Mouse (Mus musculus): ENCODE measurements at regions not wholly inside any gene's neighbourhood (a gene's known extent, or its start where the extent isn't known, plus 50 kb on each side); places are given as distances from the start of the nearest gene placed in this dataset.

- peak overlapping the region; percentile 84 for H3K27ac ChIP-seq
Measured at GRCm38 (mm10) chr19:21166465-21166860, 105.6 kb upstream of the Zfand5 start.

GRCm38 (mm10) chr19:21165763-21166464, 106.2 kb upstream of the Zfand5 start:
- Histone ChIP-seq H3K4me1 (replicated peaks) (peaks cover 46% of the 10 kb centered on the region), H3K9me3 (no peaks in the 10 kb centered on the region), H3K27me3 (ENCODE audit: insufficient read depth, poor library complexity, severe bottlenecking) (no peaks in the 10 kb centered on the region), H3K4me3 (peak overlapping the region; percentile 7; the same call in 1 of the 2 replicates), H3K27ac (peak overlapping the region; percentile 84), H3K36me3 (no peaks in the 10 kb centered on the region)
- DNase-seq (ENCODE audit: low spot score) = peak; percentile 41
- WGBS = 16% methylated on average over 10 of the region's 10 CpGs

More at GRCm38 (mm10) chr19:21166465-21166860, 105.6 kb upstream of the Zfand5 start:
- Histone ChIP-seq H3K36me3 (no peaks in the 10 kb centered on the region), H3K4me1 (replicated peaks) (peaks cover 40% of the 10 kb centered on the region), H3K9me3 (no peaks in the 10 kb centered on the region), H3K4me3 (no peak overlapping the region), H3K27me3 (ENCODE audit: insufficient read depth, poor library complexity, severe bottlenecking) (no peaks in the 10 kb centered on the region)
- WGBS = 49% methylated on average over 5 of the region's 5 CpGs
- DNase-seq (ENCODE audit: low spot score) = no peak

- 86% methylated on average over 2 of the region's 2 CpGs for WGBS
- H3K4me1 ChIP-seq (replicated peaks) = peaks cover 60% of the 10 kb centered on the region
Measured at GRCm38 (mm10) chr19:21163978-21164377, 108.1 kb upstream of the Zfand5 start.

GRCm38 (mm10) chr19:21160946-21161345, 111.1 kb upstream of the Zfand5 start:
- Histone ChIP-seq H3K9me3 (no peaks in the 10 kb centered on the region), H3K27ac (peak overlapping the region; percentile 75), H3K27me3 (ENCODE audit: insufficient read depth, poor library complexity, severe bottlenecking) (no peaks in the 10 kb centered on the region), H3K36me3 (no peaks in the 10 kb centered on the region), H3K4me3 (no peak overlapping the region), H3K4me1 (replicated peaks) (peaks cover 36% of the 10 kb centered on the region)
- WGBS = 3% methylated on average over 4 of the region's 4 CpGs
- peak; percentile 78 for DNase-seq (ENCODE audit: low spot score)

More at GRCm38 (mm10) chr19:21163978-21164377, 108.1 kb upstream of the Zfand5 start:
- Histone ChIP-seq H3K4me3 (no peak overlapping the region), H3K36me3 (no peaks in the 10 kb centered on the region), H3K27me3 (ENCODE audit: insufficient read depth, poor library complexity, severe bottlenecking) (no peaks in the 10 kb centered on the region), H3K27ac (no peak overlapping the region), H3K9me3 (no peaks in the 10 kb centered on the region)
- DNase-seq (ENCODE audit: low spot score) = no peak

- Histone ChIP-seq H3K27ac (peak overlapping the region; percentile 46; the same call in 1 of the 2 replicates), H3K4me3 (no peak overlapping the region), H3K36me3 (no peaks in the 10 kb centered on the region), H3K9me3 (no peaks in the 10 kb centered on the region), H3K4me1 (replicated peaks) (peaks cover 21% of the 10 kb centered on the region), H3K27me3 (ENCODE audit: insufficient read depth, poor library complexity, severe bottlenecking) (no peaks in the 10 kb centered on the region)
- DNase-seq (ENCODE audit: low spot score) = no peak
- WGBS = 67% methylated on average over 8 of the region's 8 CpGs
Measured at GRCm38 (mm10) chr19:21159189-21160137, 112.6 kb upstream of the Zfand5 start.

- peaks cover 19% of the 10 kb centered on the region for H3K4me1 ChIP-seq (replicated peaks)
- H3K9me3 ChIP-seq = no peaks in the 10 kb centered on the region
- no peak for DNase-seq (ENCODE audit: low spot score)
- no peaks in the 10 kb centered on the region for H3K36me3 ChIP-seq
- no peak overlapping the region for H3K4me3 ChIP-seq
- 58% methylated on average over 1 of the region's 1 CpGs for WGBS
- no peaks in the 10 kb centered on the region for H3K27me3 ChIP-seq (ENCODE audit: insufficient read depth, poor library complexity, severe bottlenecking)
- no peak overlapping the region for H3K27ac ChIP-seq
Measured at GRCm38 (mm10) chr19:21154162-21154561, 117.9 kb upstream of the Zfand5 start.

- H3K27me3 ChIP-seq (ENCODE audit: insufficient read depth, poor library complexity, severe bottlenecking) = no peaks in the 10 kb centered on the region
- peak; percentile 31 for DNase-seq (ENCODE audit: low spot score)
- H3K27ac ChIP-seq = peak overlapping the region; percentile 35; the same call in 1 of the 2 replicates
- H3K4me3 ChIP-seq = no peak overlapping the region
- peaks cover 19% of the 10 kb centered on the region for H3K4me1 ChIP-seq (replicated peaks)
- no peaks in the 10 kb centered on the region for H3K36me3 ChIP-seq
- H3K9me3 ChIP-seq = no peaks in the 10 kb centered on the region
- WGBS = 30% methylated on average over 3 of the region's 3 CpGs
Measured at GRCm38 (mm10) chr19:21152027-21152426, 120.1 kb upstream of the Zfand5 start.

GRCm38 (mm10) chr19:21150849-21151248, 121.2 kb upstream of the Zfand5 start:
- DNase-seq (ENCODE audit: low spot score) = no peak
- no peaks in the 10 kb centered on the region for H3K9me3 ChIP-seq
- no peaks in the 10 kb centered on the region for H3K36me3 ChIP-seq
- H3K4me1 ChIP-seq (replicated peaks) = peaks cover 19% of the 10 kb centered on the region
- H3K27ac ChIP-seq = 0 out of 2 replicates have a peak overlapping the region, but pooled peaks have one; percentile 30
- 78% methylated on average over 3 of the region's 3 CpGs for WGBS
- H3K27me3 ChIP-seq (ENCODE audit: insufficient read depth, poor library complexity, severe bottlenecking) = no peaks in the 10 kb centered on the region
- no peak overlapping the region for H3K4me3 ChIP-seq

GRCm38 (mm10) chr19:21150241-21150640, 121.8 kb upstream of the Zfand5 start:
- WGBS = 92% methylated on average over 1 of the region's 1 CpGs
- H3K4me3 ChIP-seq = no peak overlapping the region
- no peaks in the 10 kb centered on the region for H3K9me3 ChIP-seq
- peaks cover 20% of the 10 kb centered on the region for H3K4me1 ChIP-seq (replicated peaks)
- no peaks in the 10 kb centered on the region for H3K36me3 ChIP-seq
- H3K27ac ChIP-seq = no peak overlapping the region
- DNase-seq (ENCODE audit: low spot score) = no peak
- H3K27me3 ChIP-seq (ENCODE audit: insufficient read depth, poor library complexity, severe bottlenecking) = no peaks in the 10 kb centered on the region

GRCm38 (mm10) chr19:21146860-21147390, 125.2 kb upstream of the Zfand5 start:
- 82% methylated on average over 4 of the region's 4 CpGs for WGBS
- DNase-seq (ENCODE audit: low spot score) = no peak
- H3K27ac ChIP-seq = no peak overlapping the region
- peaks cover 29% of the 10 kb centered on the region for H3K4me1 ChIP-seq (replicated peaks)
- no peaks in the 10 kb centered on the region for H3K27me3 ChIP-seq (ENCODE audit: insufficient read depth, poor library complexity, severe bottlenecking)
- H3K36me3 ChIP-seq = no peaks in the 10 kb centered on the region
- H3K9me3 ChIP-seq = no peaks in the 10 kb centered on the region
- H3K4me3 ChIP-seq = no peak overlapping the region

- no peaks in the 10 kb centered on the region for H3K9me3 ChIP-seq
- H3K27ac ChIP-seq = peak overlapping the region; percentile 41
- H3K36me3 ChIP-seq = no peaks in the 10 kb centered on the region
- no peaks in the 10 kb centered on the region for H3K27me3 ChIP-seq (ENCODE audit: insufficient read depth, poor library complexity, severe bottlenecking)
- H3K4me3 ChIP-seq = no peak overlapping the region
- DNase-seq (ENCODE audit: low spot score) = peak; percentile 55
- peaks cover 16% of the 10 kb centered on the region for H3K4me1 ChIP-seq (replicated peaks)
- WGBS = 17% methylated on average over 13 of the region's 13 CpGs
Measured at GRCm38 (mm10) chr19:21144659-21145283, 127.3 kb upstream of the Zfand5 start.

GRCm38 (mm10) chr19:21143970-21144595, 128.0 kb upstream of the Zfand5 start:
- Histone ChIP-seq H3K9me3 (no peaks in the 10 kb centered on the region), H3K36me3 (no peaks in the 10 kb centered on the region), H3K4me3 (no peak overlapping the region), H3K4me1 (replicated peaks) (peaks cover 16% of the 10 kb centered on the region), H3K27ac (peak overlapping the region; percentile 41), H3K27me3 (ENCODE audit: insufficient read depth, poor library complexity, severe bottlenecking) (no peaks in the 10 kb centered on the region)
- no peak for DNase-seq (ENCODE audit: low spot score)
- WGBS = 51% methylated on average over 7 of the region's 7 CpGs

Measured in hindbrain, embryonic 10.5 days (tissue).